Mouse (Mus musculus) cerebellum, postnatal 14 days (tissue): ENCODE data around the gene Kif28.
"Not testable (repeated sequence)": the region's sequence is repeated elsewhere in the genome, so short reads cannot be mapped to it uniquely, and the experiment has no call there.

ENCODE experiments used
- DNase-seq, 2 experiments: peaks; one replicate each; pipeline ENCODE4 v3.0.0; 2021; ENCODE audit warnings: mixed read lengths in 2 of 2

Gene Kif28

DNA sequence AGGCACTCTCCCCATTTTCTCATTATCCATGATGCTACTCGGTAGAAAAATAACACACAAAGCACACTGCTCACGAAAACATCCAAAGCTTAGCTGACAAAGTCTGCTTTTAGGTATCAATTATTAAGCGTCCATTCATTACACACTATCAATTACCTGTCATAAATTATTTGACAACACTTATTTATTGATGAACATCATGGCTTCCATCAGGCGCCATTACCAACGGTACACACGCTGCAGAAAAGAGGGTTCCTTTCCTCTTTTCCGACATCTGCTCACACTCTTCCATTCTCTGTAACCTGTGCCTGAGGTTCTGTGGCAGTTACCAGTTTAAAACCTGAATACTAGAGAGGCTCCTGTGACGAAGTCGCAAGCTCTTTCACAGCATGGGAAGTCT lies at the start of gene Kif28:
Gene Kif28, minus strand, starts transcription at position 101 of the 400 bp plus-strand sequence.
- no peak for DNase-seq

DNA sequence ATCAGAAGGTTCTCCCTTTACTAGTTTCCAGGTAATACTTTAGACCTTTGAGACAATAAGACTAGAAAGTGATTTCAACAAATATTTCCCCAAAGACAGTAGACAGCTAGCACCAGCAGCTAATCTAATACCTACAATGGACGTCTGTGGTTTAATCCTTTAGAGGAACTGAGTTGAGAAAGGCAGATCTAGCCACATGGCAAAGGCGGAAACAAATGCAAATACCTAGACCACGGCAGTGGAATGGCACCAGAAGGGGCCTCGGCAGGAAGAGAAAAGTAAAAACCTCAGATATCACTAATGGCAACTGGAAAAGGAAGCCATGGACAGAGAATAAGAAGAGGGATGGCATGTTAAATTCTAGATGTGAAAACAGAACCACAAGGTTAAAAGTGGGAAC lies 42.2 kb upstream of the Kif28 start:
- DNase-seq, result no peak

DNA sequence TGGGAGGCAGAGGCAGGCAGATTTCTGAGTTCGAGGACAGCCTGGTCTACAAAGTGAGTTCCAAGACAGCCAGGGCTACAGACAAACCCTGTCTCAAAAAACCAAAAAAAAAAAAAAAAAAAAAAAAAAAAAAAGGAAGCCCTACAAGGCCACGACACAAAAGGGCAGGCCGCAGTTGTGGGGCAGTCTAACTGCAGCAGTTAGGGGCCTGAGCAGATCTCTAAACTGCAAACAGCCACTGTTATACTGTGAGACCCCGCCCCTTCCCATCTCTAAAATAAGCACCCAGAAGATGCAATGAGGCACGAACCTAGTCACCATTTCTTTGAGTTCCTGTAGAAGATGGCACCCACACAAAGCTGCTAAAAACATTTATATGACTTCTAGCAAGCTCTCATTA lies 40.4 kb upstream of the Kif28 start:
- no peak for DNase-seq

DNA sequence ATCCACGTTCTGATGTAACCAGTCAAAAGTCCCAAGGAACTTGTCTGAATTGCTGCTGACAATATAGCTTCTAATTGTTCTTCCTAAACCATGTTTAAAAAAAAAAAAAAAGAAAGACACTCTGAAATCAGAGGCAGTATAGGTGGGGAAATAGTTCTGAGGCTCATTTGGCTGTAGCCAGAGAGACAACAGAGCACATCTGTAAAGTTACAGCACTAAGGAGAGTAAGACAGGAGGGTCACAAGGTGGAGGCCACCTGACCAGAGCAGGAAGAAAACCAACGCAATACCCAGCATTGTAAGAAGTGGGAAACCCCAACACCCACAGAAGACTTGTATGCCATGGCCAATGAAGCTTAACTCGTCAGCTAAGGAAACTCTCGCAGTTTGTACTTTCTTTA lies 39.0 kb upstream of the Kif28 start:
- no peak for DNase-seq

DNA sequence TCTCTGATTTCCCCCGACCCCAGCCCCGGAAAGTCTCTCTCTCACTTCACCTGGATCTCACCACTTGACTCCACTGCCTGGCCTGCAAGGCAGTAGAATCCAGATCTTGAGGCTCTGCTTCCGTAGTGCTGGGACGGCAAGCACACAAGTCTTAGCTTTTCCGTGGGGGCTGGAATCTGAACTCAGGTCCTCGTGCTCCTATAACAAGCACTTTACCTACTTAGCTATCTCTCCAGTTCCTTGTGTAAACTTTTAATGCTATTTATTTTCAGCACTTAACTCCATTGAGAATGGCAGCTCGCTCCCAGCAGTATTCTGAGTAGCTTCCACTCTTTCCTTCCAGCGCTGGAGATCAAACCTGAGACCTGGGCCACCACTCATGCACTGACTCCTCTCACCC lies 31.8 kb upstream of the Kif28 start:
- no peak for DNase-seq

DNA sequence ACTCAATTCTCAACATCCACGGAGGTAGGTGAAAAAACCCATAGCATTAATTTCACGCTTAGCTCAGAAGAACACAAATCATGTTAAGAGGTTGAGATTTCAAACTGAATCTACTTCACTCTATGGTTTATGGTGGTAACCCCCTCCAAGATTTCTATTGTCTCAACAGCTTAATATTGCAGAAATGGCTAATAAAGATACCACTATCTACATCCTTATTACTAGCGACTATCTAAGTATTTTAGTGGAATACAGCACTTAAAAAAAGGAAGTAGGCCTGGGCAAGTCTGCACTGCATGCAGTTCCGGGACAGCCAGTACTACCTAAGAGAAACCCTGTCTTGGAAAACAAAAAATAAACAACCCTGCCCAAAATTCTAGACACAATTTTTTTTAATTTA lies 15.5 kb upstream of the Kif28 start:
- no peak for DNase-seq

DNA sequence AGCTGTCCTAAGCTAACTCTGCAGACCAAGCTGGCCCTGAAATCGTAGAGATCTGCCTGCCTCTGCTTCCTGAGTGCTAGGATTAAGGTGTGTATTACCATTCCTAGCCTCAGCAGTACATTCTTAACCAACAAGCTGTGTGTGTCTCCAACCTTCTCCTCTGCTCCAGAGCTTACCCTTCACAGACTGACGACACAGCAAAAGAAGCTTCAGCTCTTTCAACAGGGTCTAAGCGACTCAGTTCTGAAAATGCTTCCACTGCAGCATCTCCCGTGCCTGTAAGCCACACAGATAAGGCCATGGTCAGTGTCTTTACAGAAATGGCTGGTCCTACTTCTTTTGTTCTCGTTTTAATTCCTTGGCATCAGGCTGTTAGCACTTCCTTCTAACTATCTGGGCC lies 15.0 kb upstream of the Kif28 start:
- no peak for DNase-seq

DNA sequence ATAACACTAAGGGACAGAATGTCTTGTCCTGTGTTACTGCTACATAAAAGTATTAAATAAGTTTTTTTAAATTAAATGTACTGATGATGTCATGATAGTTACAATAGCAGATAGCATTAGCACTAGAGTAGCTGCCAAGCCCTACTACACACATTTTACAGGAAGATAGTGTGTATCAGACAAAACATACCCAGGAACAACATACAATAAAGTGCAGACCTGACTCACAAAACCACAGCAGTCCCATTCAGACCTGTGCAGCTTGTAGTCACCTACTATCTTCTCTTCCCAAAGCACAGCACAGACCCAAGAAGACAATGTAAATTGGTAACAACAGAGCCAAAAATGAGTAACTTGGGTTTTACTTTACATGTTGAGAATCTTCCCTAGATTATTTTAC lies 11.4 kb upstream of the Kif28 start:
- no peak for DNase-seq

DNA sequence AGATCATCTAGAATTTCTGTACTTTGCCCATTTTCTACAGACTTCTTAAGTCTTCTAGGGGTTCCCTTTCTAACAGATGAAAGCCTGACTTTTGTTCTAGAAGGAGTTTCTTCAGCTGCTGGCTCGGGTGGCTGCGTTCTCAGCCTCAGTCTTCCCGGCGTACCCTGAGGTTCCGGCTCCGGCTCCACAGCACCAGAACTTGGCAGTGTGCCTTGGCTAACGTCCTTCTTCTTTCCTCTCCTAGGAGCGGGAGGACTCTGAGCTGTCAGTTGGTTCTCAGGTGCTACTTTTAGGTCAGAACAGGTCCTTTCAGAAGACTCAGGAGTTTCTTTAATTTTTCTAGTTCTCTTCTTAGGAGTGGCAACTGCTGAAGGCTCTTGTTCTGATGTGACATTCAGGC lies 7.9 kb upstream of the Kif28 start:
- peak; percentile 36 to 38 for DNase-seq

DNA sequence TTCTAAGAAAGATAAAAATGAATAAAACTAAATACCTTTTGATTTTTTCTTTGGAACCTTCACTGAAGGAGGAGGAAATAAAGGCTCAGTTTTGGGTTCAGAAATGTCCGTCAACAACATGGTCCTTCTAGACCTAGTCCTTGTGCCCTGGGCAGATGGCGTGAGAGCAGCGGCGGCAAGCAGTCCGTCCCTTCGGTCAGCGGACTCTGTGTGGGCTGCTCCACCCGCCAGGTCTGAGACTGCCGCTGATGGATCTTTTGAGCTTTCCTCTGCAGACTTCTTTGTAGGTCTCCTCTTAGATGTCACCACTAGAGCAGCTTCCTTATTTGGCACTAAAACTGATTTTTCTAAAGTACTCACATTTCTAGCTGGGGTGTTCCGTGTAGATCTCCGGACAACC lies 7.2 kb upstream of the Kif28 start:
- no peak for DNase-seq

DNA sequence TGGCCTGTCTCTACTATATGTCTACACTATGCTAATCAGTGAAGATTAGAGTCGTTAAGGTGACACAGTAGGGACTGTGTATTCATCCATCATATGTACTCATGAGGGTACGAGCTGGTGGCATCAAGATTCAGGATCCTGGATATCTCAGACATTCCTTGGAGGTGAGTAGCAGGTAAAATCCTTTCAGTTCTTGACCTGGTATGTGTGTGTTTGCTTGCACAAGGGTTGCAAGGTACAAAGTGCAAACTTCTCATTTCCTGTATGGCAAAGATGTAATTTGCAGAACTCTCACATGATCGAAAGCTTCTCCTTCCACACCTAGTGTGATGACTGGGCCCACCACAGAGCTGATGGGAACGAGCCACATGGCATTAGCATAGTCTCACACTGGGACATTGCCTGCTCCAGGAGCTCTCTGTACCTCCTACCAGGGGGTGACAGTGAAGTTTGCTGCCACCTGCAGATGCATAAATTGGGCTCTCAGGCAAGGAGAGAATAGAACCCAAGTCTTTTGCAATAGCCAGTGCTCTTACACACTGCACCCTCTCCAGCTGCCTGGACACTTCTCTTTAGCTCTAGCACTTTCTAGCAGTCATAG lies 1.4 kb downstream of the Kif28 start:
- no peak for DNase-seq

DNA sequence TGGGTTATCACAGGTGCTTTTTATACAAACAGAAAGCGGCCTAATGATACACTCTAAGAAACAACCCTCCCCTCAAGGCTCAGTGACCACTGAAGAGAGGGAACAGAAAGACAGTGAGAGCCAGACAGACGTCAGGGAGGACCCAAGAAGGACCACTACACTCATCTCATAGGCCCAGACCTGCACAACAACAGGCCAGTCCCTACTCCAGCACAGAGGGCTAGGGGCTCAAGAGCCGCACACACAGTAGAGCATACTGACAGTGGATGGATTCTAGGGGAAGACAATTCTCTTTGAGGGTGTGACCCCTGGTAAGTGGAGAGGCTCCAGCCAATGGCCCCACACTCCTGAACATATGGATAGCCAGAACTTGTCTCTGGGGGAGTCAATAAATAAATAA lies 8.6 kb downstream of the Kif28 start:
- DNase-seq, result no peak

DNA sequence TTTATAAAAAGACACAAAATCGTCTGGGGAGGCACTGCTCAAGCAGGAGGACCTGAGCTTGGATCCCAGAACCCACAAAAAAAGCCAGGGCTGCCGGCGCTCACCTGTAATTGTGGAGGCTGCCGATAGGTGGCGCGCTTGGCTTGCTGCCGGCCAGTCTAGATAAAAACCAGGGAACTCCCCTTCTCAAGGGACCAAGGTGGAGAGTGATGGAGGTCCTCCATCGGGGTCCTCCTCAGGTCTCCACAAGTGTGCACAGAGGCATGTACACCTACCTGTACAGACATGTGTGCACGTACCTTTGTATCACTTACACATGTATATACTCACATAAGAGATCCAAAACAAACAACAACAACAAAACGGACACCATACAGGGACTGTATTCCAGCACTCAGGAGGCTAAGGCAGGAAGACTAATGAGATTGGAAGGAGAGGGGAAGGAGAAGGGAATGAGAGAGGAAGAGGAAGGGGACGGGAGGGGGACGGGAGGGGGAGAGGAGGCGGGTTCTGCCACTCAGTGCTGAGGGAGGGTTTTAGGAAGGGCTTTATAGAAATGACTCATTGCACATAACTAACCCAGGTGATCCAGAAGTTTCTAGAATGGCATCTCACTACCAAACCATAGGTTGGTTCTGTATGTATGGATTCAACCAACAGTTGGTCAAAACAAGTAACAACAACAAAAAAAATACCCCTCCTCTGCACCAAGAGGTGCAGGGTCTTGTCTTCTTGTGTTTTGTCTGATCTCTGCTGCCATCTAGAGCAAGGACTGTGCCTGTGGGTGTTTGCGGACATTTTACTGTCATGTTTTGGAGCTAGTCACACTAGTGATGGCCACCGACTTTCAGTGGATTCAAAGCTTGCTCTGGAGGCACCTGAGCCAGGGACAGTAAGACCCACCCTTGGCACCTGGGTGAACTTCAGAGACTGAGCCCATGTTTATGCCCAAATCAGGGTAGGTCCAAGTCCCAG lies 10.3 kb downstream of the Kif28 start:
- peak; percentile 84 to 86 for DNase-seq

DNA sequence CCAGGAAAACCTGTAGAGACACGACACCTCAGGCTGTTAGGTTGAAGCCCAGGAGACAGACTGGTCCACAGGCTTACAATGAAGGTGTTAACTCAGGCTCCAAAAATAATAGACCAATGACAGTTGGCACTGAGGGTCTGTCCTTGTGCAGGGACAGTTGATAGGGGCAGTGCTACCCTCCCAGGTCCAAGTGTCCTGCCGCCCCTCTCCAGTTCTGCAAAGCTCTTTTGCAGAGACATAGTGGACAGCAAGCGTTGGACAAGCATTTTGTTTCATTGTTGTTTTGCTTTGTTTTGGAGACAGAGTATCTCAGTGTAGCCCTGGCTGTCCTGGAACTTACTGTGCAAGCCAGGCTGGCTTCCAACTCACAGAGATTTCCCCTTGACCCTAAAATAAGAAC lies 13.7 kb downstream of the Kif28 start:
- DNase-seq, result no peak

DNA sequence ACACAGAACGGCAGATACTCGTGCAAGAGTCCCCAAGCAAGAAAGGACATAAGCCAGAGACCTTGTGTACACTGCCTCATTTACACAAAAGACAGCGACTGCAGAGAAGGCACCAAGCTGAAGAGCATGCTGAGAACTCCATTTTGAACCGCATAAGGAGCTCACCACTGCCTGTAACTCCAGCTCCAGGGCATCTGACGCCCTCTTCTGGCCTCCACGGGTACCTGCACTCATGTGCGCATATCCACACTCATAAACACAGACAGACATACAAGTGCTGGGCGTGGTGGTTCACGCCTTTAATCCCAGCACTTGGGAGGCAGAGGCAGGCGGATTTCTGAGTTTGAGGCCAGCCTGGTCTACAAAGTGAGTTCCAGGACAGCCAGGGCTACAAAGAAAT lies 16.4 kb downstream of the Kif28 start:
- no peak for DNase-seq

DNA sequence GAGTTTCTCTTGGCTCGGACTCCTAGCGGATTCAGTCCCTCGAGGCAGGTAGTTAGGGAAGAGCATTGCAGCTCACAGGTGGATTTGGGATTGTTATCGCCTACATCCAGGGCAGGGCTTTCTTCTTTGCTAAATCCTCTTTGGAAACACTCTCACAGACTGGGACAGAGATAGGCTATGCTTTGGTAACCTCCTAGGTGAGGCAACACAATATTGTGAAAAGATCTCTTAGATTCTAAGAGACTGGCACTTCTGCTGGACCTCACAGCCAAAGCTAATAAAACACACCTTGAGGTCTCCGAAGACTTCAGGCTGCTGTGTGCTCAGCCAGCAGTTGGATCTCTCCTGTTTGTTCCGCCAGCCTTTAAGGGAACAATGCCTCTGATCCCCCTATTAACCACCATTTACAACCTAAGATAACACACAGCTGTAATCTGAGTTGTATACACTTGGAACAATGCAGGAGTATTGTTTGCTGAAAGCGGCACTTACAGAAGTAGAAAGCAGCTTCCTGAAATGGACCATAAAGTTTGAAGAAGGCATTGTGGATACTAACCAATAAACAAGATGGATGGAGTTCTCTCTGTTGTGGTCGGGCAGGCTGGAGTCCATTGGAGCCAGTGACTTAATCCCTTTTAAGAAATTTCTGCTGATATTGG lies 22.1 kb downstream of the Kif28 start:
- no peak for DNase-seq

DNA sequence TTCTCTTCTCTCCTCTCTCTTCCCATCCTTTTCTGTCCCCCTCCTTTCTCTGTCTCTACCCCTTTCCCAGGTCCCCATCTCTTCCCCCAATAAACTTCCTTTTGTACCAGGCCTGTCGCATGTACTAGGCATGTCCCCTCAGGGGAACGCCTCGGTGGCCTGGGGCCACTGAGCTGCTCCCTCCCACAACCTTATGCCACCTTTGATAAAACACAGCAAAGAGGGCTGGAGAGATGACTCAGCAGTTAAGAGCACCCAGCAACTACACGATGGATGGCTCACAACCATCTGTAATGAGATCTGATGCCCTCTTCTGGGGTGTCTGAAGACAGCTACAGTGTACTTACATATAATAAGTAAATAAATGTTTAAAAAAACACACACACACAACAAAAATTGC lies 29.3 kb downstream of the Kif28 start:
- no peak for DNase-seq

DNA sequence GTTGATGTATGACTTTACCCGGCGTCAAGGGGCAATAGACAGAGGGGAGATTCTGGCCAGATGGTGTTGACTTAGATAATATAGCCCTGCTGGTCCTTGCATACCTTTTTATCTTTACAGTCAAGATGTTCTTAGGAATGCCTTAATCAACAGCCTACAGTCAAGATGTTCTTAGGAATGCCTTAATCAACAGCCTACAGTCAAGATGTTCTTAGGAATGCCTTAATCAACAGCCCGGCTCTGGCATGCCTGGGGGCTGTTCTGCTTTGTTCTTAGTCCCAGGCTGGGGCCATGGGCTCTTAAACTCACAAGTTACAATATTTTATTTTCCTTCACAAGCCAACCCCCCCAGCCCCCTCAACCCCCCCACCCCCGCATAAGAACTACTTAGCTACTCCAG lies 29.8 kb downstream of the Kif28 start:
- DNase-seq, result not testable (repeated sequence)

DNA sequence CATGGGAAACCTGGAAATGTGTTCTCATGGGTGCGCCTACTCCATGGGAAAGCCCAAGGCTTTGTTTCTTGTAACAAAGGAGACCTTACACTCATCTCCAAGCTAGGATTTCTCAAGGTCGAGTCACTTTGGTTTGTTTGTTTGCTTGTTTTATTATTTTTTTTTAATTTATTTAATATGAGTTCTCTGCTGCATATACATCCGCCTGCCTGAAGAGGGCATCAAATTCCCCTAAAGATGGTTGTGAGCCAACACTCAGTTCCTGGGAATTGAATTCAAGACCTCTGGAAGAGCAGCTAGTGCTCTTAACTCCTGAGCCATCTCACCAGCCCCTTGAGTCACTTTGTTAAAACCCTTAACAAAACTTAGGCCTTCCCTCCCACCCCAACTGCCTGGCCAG lies 31.7 kb downstream of the Kif28 start:
- DNase-seq, result no peak

DNA sequence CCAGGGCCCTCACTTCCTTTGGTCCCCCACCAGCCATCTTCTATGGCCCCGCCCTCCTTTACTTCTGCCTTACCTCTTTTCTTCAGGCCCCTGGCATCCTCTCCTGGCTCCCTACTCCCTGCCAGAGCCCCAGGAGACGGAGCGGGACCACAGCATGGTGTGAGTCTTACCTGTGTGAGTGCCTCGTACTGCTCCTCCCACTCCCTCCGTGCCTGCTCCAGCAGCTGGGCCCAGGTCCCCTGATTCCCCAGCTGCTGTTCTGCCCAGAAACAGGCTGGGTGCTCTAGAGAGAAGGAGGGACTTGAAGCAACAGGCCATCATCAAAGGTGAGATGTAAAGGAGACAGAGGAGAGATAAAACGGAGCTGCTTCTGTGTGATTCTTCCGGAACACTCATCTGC lies 32.4 kb downstream of the Kif28 start:
- DNase-seq, result no peak

DNA sequence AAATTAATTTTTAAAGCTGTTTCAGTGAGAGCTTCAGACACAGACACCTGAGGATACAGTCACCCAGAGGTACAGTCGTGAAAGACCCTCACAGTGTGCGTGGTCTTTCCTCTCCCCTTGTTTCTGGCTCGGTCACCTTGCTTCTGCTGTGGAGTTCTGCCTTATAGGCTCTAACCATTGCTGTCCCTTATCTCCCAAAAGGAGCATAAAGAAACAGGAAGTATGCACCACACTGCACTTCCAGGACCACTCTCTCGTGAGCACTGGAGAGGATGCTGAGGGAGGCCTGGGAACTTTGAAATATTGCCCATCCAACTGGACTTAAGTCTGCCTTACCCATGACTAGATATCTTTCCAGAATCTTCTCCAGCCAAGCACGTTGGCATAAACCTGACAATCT lies 34.3 kb downstream of the Kif28 start:
- DNase-seq, result no peak

DNA sequence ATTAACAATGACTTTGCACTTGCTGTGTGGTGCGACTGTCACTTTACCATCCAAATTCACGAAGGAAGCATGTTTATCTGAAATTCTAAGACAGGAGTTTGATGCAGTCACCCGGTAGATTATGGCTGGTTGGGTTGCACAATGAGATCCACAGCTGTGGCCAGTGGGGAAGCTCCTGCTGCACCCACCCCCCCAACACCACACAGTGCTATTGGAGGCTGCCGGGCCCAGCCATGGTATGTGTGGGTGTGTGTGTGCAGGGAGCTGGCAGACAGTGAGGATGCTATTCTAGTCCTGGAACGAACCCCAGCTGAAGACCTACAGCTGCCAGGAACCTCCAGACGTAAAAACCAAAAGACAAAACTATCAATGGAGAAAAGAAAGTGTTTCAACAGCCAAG lies 35.7 kb downstream of the Kif28 start:
- DNase-seq, result peak; percentile 51 to 62

DNA sequence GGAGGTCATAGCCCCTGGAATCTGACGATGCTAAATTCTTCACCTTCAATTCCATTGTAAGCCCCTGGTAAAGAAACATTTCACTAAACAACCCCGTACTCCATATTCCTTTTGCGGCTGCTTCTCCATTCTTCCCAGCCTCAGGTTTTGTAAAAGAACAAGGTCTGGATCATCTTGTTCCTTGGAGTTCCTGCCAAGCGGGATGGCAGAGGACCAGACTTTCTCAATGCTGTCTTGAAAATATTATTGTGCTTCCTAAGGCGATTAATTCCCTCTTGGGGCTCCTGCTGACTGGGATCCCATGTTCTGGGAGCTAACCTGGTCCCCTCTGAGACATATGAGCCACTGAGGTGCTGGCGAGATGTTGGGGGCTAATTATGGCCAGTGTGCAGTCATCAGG lies 39.9 kb downstream of the Kif28 start:
- DNase-seq, result peak in 1 of 2 experiments; percentile 30

DNA sequence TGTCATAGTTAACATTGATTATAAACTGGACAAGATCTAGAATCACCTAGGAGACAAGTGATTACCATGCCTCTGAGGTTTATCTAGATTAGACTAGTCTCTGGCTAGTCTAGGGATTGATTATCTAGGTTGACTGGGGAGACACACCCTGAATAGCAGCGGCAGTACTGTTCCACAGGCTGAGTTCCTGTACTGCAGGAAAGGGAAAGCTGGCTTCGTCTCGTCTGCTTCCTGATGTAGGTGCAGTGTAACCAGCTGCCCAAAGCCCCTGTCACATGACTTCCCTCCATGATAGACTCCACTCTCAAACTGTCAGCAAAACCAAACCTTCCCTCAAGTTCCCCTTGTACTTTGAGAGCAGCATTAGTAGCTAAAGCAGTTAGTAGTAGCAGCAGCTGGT lies 40.9 kb downstream of the Kif28 start:
- DNase-seq, result no peak
